Mouse (Mus musculus) small intestine, adult 2 months (tissue): ENCODE results near the gene Sytl3.
"Not testable (repeated sequence)": the region's sequence is repeated elsewhere in the genome, so short reads cannot be mapped to it uniquely, and the experiment has no call there.

Source experiments
- CTCF ChIP-seq: fragments of 200-500 bp; IDR thresholded peaks from 2 replicates; pipeline ENCODE4 v1.5.1; 2012; ENCODE audit warnings: low read depth, mild to moderate bottlenecking, control low read depth, inconsistent platforms, low read length, moderate library complexity, mixed read lengths; ENCODE audit not compliant: insufficient replicate concordance, insufficient read length; ENCODE audit errors: extremely low read depth
- POLR2A ChIP-seq: fragments of 200-500 bp; IDR thresholded peaks from 2 replicates; pipeline ENCODE4 v1.6.1; 2012; ENCODE audit warnings: low read depth, mild to moderate bottlenecking, control low read depth, inconsistent platforms, low read length, moderate library complexity

DNA sequence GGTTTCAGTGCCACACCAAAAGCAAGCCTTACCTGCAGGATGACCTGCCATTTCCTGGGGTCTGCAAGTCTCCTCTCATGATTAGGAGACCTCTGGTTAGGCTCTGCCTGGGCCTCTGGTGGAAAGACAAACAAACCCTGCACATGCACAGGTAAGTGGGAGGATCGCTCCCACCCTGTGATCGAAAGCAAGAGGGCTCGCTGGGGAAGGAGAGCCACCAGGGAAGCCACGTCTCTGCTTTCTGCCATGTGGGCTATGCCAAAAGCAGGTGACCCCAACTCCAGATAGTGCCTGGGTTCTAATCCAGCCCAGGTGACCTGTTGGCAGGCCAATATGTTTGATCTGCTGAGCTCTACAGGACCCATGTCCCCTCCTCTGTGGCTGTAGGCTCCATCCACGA, 47.6 kb downstream of the Sytl3 start:
- TF ChIP-seq CTCF, POLR2A: not testable (repeated sequence)
